Mouse (Mus musculus) urinary bladder, postnatal 36 days (tissue): ENCODE results near the gene Lrrc8d.
"Not testable (repeated sequence)": the region's sequence is repeated elsewhere in the genome, so short reads cannot be mapped to it uniquely, and the experiment has no call there.

Experiments used
- DNase-seq, 2 experiments: peaks; one replicate each; pipeline ENCODE4 v3.0.0; 2022; ENCODE audit warnings: low spot score in 2 of 2, mixed read lengths in 1 of 2

The Lrrc8d gene

GRCm38 (mm10) chr5:105684861-105685600 lies 14.7 kb upstream of the Lrrc8d start:
- DNase-seq, result peak; percentile 62 to 79

DNA sequence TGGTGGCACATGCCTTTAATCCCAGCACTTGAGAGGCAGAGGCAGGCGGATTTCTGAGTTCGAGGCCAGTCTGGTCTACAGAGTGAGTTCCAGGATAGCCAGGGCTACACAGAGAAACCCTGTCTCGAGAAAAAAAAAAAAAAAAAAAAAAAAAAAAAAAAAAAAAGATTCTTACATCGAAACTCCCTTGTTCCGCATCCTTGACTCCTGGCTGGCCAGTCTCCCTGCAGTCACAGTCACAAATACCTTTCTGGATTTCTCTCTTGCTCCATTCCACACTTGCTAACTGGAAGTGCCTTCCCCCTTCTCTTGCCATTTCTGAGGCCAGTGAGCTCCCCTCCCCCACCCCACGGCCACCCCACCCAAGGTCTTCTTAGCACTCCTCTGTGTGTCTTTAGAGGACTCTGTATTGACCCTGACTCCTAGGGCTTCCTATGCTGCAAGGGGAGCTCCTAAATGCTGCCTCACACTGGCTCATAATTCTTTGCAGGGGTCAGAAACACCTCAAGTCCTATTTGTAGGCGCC lies 13.9 kb upstream of the Lrrc8d start:
- DNase-seq, result not testable (repeated sequence)

DNA sequence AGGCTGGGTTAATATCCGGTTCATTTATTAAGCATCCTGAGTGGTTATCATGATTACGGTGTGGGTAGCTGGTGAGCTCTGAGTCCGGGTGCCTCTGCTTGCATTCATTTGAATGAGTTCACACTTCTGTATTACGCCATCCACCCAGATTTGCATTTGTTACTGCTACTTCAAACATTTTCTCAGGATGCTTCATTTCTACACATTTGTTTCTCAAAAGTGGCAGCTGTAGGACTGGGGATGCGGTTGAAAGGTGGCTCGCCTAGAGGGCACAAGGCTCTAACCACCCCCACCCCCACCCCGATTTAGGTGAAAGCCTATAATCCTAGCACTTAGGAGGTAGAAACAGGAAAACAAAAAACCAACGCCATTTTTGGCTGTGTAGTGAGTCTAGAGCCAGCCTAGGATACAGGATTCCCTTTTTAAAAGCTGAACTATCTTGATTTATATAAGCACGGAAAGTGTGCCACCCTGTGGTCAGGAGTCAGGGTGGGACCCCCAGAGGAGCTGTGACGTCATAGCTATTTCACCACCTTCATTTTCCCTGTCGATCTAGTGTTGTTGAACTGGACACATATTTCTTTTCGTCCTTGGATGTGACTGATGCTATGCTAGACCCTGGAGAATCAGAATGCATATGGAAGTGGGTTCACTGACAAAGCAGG lies 13.3 kb upstream of the Lrrc8d start:
- no peak for DNase-seq

- DNase-seq, result no peak
Measured at GRCm38 (mm10) chr5:105690502-105691454, 9.0 kb upstream of the Lrrc8d start.

DNA sequence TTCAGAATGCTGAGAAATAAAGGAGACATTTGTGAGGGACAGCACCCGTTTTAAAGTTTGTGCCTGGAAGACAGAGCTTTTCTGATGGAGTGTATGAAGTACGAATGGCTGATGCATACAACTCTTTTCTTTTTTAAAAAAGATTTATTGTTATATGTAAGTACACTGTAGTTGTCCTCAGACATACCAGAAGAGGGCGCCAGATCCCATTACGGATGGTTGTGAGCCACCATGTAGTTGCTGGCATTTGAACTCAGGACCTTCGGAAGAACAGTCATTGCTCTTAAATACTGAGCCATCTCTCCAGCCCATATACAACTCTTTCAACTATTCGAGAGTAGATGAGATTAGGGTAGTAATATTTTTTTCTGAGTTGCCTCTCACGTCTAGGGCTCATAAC lies 8.1 kb upstream of the Lrrc8d start:
- no peak for DNase-seq

DNA sequence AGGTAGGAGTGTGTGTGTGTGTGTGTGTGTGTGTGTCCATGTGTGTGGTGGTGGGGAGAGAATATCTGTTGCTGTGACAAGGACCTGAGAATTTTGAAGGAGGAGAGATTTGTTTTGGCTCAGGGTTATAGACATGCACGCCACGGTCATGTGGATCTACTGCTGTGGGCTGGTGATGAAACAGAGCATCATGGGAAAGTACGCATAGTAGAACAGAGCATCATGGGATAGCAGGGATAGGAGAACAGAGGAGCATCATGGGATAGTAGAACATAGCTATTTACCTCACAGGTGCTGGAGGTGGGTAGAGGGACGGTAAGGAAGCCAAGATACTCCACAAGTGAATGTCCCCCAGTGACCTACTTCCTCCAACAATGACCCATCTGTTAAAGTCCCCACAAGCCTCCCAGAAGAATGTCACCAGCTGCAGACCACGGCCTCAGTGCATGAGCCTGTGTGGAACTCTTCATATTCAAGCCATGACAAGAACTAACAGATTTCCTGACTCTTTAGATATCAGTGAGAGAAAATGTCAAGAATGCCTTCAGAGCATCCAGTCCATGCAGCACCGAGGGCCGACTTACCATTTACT lies 5.3 kb upstream of the Lrrc8d start:
- no peak for DNase-seq

DNA sequence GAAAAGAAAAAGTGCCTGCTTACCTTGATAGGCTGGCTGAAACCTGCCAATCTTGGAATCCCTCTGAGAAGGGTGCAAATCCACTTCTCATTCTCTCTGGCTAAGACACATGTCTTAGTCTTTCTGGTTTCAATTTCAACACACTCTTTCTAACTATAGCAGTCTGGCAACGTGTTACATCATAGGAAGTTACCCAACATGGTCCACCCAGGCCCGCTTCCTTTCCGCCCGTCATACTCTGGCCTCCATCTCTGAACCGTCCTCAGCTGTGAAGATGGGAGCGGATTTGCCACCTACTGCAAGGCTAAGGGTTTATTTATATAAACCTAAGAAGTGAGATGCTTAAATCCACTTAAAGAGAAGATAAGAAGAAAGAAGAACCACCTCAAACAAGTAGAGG lies 3.7 kb upstream of the Lrrc8d start:
- DNase-seq, result no peak

DNA sequence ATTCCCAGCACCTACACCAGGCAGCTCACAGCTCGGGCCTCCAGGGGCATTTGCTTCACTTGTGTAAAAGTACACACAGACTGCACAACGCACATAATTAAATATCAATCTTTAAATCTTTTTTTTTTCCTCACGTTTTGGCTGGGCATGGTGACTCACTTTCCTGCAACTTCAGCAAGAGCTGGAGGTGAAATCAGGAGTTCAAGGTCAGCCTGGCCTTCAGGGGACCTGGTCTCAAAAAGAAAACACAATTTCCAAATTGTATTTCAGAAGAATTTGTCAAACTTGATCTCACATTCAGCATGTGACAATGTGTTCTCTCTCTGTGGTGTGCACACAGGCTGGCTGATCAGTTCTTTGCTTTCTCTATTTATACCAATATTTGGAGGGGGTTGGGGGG lies 1.9 kb upstream of the Lrrc8d start:
- no peak for DNase-seq

- DNase-seq, result no peak
Measured at GRCm38 (mm10) chr5:105698694-105699093, 1.1 kb upstream of the Lrrc8d start.

DNA sequence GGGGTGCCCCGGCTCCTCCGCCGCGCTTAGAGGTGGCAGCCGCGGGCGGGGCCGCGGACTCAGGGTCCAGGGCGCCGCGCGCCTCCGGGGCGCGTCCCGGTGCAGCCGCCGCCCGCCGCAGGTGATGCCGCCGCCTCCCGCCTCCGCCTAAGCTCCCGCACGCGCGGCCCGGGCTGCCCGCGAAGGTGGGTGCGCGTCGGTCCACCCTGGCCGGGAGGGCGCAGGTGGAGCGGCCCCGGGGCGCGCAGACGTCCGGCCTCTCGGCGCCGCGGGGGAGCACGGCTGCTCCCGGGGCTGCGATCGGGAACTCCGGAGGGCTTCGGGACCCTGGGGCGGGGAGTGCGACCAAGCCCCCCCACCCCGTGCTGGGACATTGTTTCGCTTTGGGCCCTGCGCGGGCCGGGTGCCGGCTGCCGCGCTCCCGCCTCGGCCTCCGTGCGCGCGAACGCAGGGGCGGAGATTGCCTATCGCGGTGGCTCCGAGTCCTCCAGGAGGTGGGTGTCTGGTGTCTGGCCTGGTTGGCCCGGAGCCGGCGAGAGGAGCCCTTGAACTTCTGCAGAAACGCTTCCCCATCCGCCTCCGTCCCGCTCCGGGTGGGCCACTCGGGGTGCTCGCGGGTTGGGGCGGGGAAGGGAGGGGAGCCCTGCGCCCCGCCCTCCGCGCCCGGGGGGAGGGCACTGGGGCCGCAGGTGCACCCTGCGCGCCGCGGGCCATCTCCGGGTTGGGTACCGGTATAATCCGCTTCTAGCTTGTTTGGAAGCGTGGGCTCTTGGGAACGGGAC lies 492 bp downstream of the Lrrc8d start:
- DNase-seq, result peak; percentile 62 to 74

- DNase-seq, result no peak
Measured at GRCm38 (mm10) chr5:105701326-105701725, 1.6 kb downstream of the Lrrc8d start.

DNA sequence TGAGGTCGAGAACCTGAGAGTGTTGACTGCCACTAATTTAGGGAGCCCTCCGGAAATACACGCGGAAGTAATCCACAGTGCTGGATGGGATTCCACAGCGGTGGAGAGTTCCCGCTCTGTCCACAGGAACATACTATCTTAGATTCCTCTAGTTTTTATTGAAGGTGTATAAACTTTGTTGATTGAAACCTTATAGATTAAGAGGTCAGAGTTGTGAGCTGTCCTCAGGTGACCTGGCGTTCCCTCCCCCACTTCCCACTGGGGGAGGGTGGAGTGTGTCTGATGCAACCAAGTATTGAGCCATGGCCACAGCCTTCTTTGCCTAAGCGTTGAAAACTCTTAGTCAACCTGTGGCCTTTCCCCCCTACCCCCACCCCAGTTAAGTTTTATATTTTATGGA lies 2.1 kb downstream of the Lrrc8d start:
- DNase-seq, result peak in 1 of 2 experiments; percentile 48

GRCm38 (mm10) chr5:105702580-105703285 lies 3.0 kb downstream of the Lrrc8d start:
- no peak for DNase-seq

DNA sequence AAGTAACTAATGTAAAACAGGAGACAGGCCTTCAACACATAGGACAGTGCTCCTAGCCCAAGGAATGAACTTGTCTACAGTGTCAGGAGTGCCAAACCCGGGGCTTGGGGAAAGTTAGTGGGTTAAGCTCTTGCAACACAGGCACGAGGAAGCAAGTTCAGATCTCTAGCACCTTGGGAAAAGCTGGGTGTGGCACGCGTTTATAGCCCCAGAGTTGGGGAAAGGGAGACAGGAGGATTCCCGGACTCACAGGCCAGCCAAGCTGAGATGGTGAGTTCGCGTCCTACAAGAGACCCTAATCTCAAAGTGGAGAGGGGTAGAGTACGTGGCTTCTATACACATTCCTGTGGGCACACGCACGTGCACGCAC lies 3.5 kb downstream of the Lrrc8d start:
- DNase-seq, result no peak

DNA sequence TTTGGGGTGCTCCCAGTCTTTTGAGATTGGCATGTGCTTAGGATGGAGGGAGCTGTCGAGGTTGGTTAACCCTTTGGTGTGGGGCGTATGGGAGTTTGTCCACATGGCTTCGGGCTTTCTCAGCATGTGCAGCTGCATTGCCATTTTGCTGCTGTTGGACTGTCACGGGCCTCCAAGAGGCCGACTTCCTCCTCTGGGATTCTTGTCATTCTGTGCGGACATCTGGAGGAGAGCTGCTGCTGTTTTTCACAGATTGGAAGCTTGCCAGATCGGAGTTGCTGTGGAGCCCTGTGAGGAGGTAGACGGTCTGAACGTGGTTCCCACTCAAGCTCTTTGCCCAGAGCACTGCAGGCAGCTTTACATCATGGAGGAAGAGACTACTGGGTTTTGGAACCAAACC lies 4.8 kb downstream of the Lrrc8d start:
- DNase-seq, result no peak

DNA sequence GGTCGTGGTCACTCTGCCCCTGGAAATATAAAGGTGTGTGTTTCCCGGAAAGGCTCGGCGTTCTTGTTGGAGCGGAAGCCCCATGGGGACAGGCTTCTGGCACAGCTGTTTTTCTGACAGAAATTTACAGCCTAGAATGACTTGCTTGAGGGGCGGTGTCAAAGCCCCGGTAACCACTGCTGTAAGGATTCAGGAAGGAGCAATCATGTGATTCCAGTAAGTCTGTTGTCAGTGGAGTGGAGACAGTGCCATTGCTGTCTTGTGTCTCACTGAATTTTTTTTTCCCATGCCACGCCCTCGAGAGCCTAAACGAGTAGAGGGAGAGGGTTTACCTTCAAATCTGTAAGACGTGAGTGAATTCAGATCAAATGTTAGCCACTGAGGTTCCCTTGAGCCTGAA lies 6.9 kb downstream of the Lrrc8d start:
- no peak for DNase-seq

DNA sequence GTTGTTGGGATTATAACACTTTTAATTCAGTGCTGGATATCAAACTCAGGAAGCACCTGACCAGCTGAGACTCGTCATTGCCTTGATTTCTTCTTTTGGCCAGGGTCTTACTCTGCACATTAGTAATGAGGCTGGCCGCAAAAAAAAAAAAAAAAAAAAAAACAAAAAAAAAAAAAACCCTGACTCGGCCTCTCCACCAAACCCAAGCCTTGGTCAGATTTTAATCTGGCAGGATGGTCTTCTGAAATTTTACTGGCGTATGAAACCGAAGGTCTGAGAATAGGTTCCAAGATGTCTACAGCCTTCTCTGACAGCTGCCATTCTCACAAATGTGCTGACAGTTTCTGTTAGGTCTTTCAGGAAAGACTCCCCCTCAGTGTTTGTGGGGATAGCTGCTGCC lies 8.5 kb downstream of the Lrrc8d start:
- no peak for DNase-seq

- DNase-seq, result no peak
Measured at GRCm38 (mm10) chr5:105710473-105710872, 10.7 kb downstream of the Lrrc8d start.

GRCm38 (mm10) chr5:105714446-105714845 lies 14.7 kb downstream of the Lrrc8d start:
- no peak for DNase-seq

- DNase-seq, result no peak
Measured at GRCm38 (mm10) chr5:105715095-105715494, 15.3 kb downstream of the Lrrc8d start.
